Comparison of ENCODE assay signal across 8 mouse cellular contexts in genomic region chr13:55446483-55447105, GRCm38 (mm10). TPM values are rescaled to one million over a fixed set of nuclear protein-coding genes. Genes with fewer than 3 reads are reported as not detected.
A peak's percentile ranks its signal among the peaks of the same experiment; 100 is the strongest.
DNase-seq lines count a peak whose midpoint lies in the region; ATAC-seq lines count a peak whose summit lies in the region.

No protein-coding gene starts in this region.

- peaks cover 9% of the 10 kb centered on the region; the same call in 1 of the 2 replicates for H3K36me3 ChIP-seq in lung, embryonic 16.5 days (ENCODE audit: control insufficient read depth, insufficient read depth, low read length)
- H3K36me3 ChIP-seq in embryonic facial prominence, embryonic 14.5 days (ENCODE audit: control insufficient read depth, insufficient read depth, low read length), result peaks cover 19% of the 10 kb centered on the region
- H3K36me3 ChIP-seq in limb, embryonic 11.5 days (ENCODE audit: control insufficient read depth, insufficient read depth, low read length), result peaks cover 13% of the 10 kb centered on the region

- no peak for ATAC-seq in lung, embryonic 16.5 days (ENCODE audit: low read depth)
- ATAC-seq in embryonic facial prominence, embryonic 14.5 days (ENCODE audit: low read depth), result no peak
- ATAC-seq in limb, embryonic 11.5 days (ENCODE audit: insufficient number of reproducible peaks, low FRiP score, low TSS enrichment, low read depth), result no peak

- peak overlapping the region; percentile 97 for H3K9ac ChIP-seq in lung, embryonic 16.5 days (ENCODE audit: low read length)
- H3K9ac ChIP-seq in embryonic facial prominence, embryonic 14.5 days (ENCODE audit: low read depth, low read length), result peak overlapping the region; percentile 96
- peak overlapping the region; percentile 92; the same call in 1 of the 2 replicates for H3K9ac ChIP-seq in limb, embryonic 11.5 days (ENCODE audit: low read length)

- no peak for DNase-seq in lung, adult 18-20 months
- DNase-seq in embryonic facial prominence, embryonic 14.5 days (ENCODE audit: low spot score), result no peak
- DNase-seq in limb, embryonic 11.5 days (ENCODE audit: low spot score), result no peak
- DNase-seq in spleen, postnatal 10 days (ENCODE audit: low spot score in 2 of 2), result peak; percentile 62 to 64
- no peak for DNase-seq in adrenal gland, postnatal 36 days
- no peak for DNase-seq in urinary bladder, adult 18-20 months (ENCODE audit: low spot score in 2 of 2)
- DNase-seq in yolk sac, embryonic 10.5 days (ENCODE audit: low spot score), result no peak

- 73% methylated on average over 6 of the region's 6 CpGs for WGBS in lung, embryonic 16.5 days
- 85% methylated on average over 6 of the region's 6 CpGs for WGBS in embryonic facial prominence, embryonic 14.5 days
- 88% methylated on average over 6 of the region's 6 CpGs for WGBS in limb, embryonic 11.5 days

- no peaks in the 10 kb centered on the region for H3K27me3 ChIP-seq in lung, embryonic 16.5 days (ENCODE audit: control insufficient read depth, insufficient read depth, low read depth, low read length)
- no peaks in the 10 kb centered on the region for H3K27me3 ChIP-seq in embryonic facial prominence, embryonic 14.5 days (replicated peaks; ENCODE audit: control insufficient read depth, insufficient read depth, low read length)
- no peaks in the 10 kb centered on the region for H3K27me3 ChIP-seq in limb, embryonic 11.5 days (ENCODE audit: control insufficient read depth, insufficient read depth, low read length)

- peak overlapping the region; percentile 79 for H3K4me2 ChIP-seq in lung, embryonic 16.5 days (ENCODE audit: low read depth, low read length)
- peak overlapping the region; percentile 84 for H3K4me2 ChIP-seq in embryonic facial prominence, embryonic 14.5 days (ENCODE audit: low read depth, low read length)
- H3K4me2 ChIP-seq in limb, embryonic 11.5 days (ENCODE audit: low read depth, severe bottlenecking), result peak overlapping the region; percentile 66

- peak overlapping the region; percentile 83 for H3K4me3 ChIP-seq in lung, embryonic 16.5 days (ENCODE audit: low read length)
- H3K4me3 ChIP-seq in embryonic facial prominence, embryonic 14.5 days (ENCODE audit: low read depth, low read length), result peak overlapping the region; percentile 84
- H3K4me3 ChIP-seq in limb, embryonic 11.5 days (ENCODE audit: low read depth, low read length), result peak overlapping the region; percentile 63

- no peaks in the 10 kb centered on the region for H3K9me3 ChIP-seq in lung, embryonic 16.5 days (ENCODE audit: control insufficient read depth, low read length)
- H3K9me3 ChIP-seq in embryonic facial prominence, embryonic 14.5 days (ENCODE audit: control insufficient read depth, low read length), result no peaks in the 10 kb centered on the region
- no peaks in the 10 kb centered on the region for H3K9me3 ChIP-seq in limb, embryonic 11.5 days (ENCODE audit: control insufficient read depth, low read length)

- no peak overlapping the region for H3K27ac ChIP-seq in lung, embryonic 16.5 days (ENCODE audit: low read length)
- no peak overlapping the region for H3K27ac ChIP-seq in embryonic facial prominence, embryonic 14.5 days (replicated peaks; ENCODE audit: low read depth, low read length)
- no peak overlapping the region for H3K27ac ChIP-seq in limb, embryonic 11.5 days (replicated peaks; ENCODE audit: low read depth, low read length)

- H3K4me1 ChIP-seq in lung, embryonic 16.5 days (replicated peaks; ENCODE audit: control insufficient read depth, insufficient read depth, low read length), result peaks cover 17% of the 10 kb centered on the region
- peaks cover 9% of the 10 kb centered on the region for H3K4me1 ChIP-seq in embryonic facial prominence, embryonic 14.5 days (ENCODE audit: control insufficient read depth, insufficient read depth, low read length)
- H3K4me1 ChIP-seq in limb, embryonic 11.5 days (ENCODE audit: control insufficient read depth, insufficient read depth, low read length), result peaks cover 12% of the 10 kb centered on the region

RNA-seq across cellular contexts. Expression of gene Grk6, which starts 1.7 kb away (rescaled TPM):
- polyA plus RNA-seq in lung, embryonic 16.5 days (2015; fragmentation: Nextera tagmentation; extraction: Ambion mirVana), result 13.6 and 15.5 TPM in 2 replicates
- 44.0 and 46.6 TPM in 2 replicates for polyA plus RNA-seq in embryonic facial prominence, embryonic 14.5 days (2014; fragmentation: Nextera tagmentation; extraction: Ambion mirVana)
- polyA plus RNA-seq in limb, embryonic 11.5 days (2014; fragmentation: Nextera tagmentation; extraction: Ambion mirVana), result 60.4 and 68.2 TPM in 2 replicates
- 10 to 100 TPM; 34.5 to 49.4 TPM for total RNA-seq in adrenal gland, postnatal 36 days (2021)

RNA-seq across cellular contexts. Expression of gene Prr7, which starts 17.5 kb away (rescaled TPM):
- polyA plus RNA-seq in lung, embryonic 16.5 days (2015; fragmentation: Nextera tagmentation; extraction: Ambion mirVana), result 0.25 and 0.46 TPM in 2 replicates
- polyA plus RNA-seq in embryonic facial prominence, embryonic 14.5 days (2014; fragmentation: Nextera tagmentation; extraction: Ambion mirVana), result 1.9 and 2.7 TPM in 2 replicates
- 1.1 and 1.6 TPM in 2 replicates for polyA plus RNA-seq in limb, embryonic 11.5 days (2014; fragmentation: Nextera tagmentation; extraction: Ambion mirVana)
- 1 to 10 TPM; 1.9 to 3.3 TPM for total RNA-seq in adrenal gland, postnatal 36 days (2021)

RNA-seq across cellular contexts. Expression of gene F12, which starts 20.0 kb away (rescaled TPM):
- 0.23 and 2.7 TPM in 2 replicates for polyA plus RNA-seq in lung, embryonic 16.5 days (2015; fragmentation: Nextera tagmentation; extraction: Ambion mirVana)
- polyA plus RNA-seq in embryonic facial prominence, embryonic 14.5 days (2014; fragmentation: Nextera tagmentation; extraction: Ambion mirVana), result not detected in 2 replicates
- polyA plus RNA-seq in limb, embryonic 11.5 days (2014; fragmentation: Nextera tagmentation; extraction: Ambion mirVana), result 0.17 TPM in 1 of 2 replicates, not detected in the other
- total RNA-seq in adrenal gland, postnatal 36 days (2021), result under 1 TPM in 1 of 2 experiments, not detected in 1; 0.30 TPM

RNA-seq across cellular contexts. Expression of gene Pfn3, which starts 31.6 kb away (rescaled TPM):
- polyA plus RNA-seq in lung, embryonic 16.5 days (2015; fragmentation: Nextera tagmentation; extraction: Ambion mirVana), result not detected in 2 replicates
- polyA plus RNA-seq in embryonic facial prominence, embryonic 14.5 days (2014; fragmentation: Nextera tagmentation; extraction: Ambion mirVana), result 0.70 TPM in 1 of 2 replicates, not detected in the other
- polyA plus RNA-seq in limb, embryonic 11.5 days (2014; fragmentation: Nextera tagmentation; extraction: Ambion mirVana), result not detected in 2 replicates
- total RNA-seq in adrenal gland, postnatal 36 days (2021), result not detected

RNA-seq across cellular contexts. Expression of gene Dbn1, which starts 41.3 kb away (rescaled TPM):
- 100 and 115 TPM in 2 replicates for polyA plus RNA-seq in lung, embryonic 16.5 days (2015; fragmentation: Nextera tagmentation; extraction: Ambion mirVana)
- 141 and 167 TPM in 2 replicates for polyA plus RNA-seq in embryonic facial prominence, embryonic 14.5 days (2014; fragmentation: Nextera tagmentation; extraction: Ambion mirVana)
- polyA plus RNA-seq in limb, embryonic 11.5 days (2014; fragmentation: Nextera tagmentation; extraction: Ambion mirVana), result 299 and 318 TPM in 2 replicates
- 10 to 100 TPM; 16.0 to 18.0 TPM for total RNA-seq in adrenal gland, postnatal 36 days (2021)

Comparison
In these comparisons a context has a peak if more than half of its experiments do, and no peak if none do; other contexts are left out.
1. DNase-seq: peak in spleen, postnatal 10 days (2 of 2); none in lung, adult 18-20 months (0 of 2), embryonic facial prominence, embryonic 14.5 days (single experiment), limb, embryonic 11.5 days (single experiment), adrenal gland, postnatal 36 days (0 of 2), urinary bladder, adult 18-20 months (0 of 2) and yolk sac, embryonic 10.5 days (single experiment).
2. Peak in every context shown above with its lines, with median percentiles within 50 percentile points of each other: H3K4me2 ChIP-seq, H3K4me3 ChIP-seq and H3K9ac ChIP-seq.